Mouse (Mus musculus) testis, postnatal 10 days (tissue): Measurements from ENCODE around the gene Recql.

Experiments used
- DNase-seq: peaks from one replicate; pipeline ENCODE4 v3.0.0; 2021; ENCODE audit warnings: low spot score

Recql gene

DNA sequence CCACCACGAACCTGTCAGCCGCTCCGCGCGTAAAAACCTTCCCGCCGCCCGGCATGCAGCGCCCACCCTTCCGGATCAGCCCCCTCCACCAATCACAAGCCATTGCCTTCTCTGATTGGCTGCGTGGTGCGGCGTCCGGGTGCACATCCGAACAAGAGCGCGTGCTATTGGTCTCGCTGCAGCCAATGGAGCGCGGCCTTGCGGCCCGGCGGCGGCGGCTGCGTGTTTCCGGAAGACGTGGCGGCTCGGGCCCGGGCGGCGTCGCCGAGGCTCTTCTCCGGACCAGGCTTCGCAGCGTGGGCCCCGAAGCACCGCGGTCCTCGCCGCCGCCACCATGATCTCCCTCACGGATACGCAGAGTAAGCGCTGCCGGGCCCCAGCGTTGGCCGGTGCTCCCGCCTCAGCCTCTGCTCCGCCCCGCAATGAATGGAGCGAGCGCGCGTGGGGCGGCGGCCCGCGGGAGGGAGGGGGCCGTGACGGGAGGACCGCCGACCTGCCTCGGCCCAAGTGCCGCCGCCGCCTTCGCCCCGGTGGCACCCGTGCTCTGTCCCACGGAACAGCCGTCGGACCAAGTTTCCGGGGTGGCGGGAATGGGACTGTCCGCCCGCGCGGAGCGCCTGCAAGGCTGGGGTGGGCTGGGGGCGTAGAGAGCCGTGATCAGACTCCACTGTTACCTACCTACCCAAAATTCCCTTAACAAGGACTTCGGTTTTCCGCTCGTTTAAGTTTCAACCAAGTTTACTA is at the start of gene Recql, which contains the start of gene Golt1b:
Recql (minus strand) TSS at position 77 of the 744 bp plus-strand sequence.
Golt1b (plus strand) TSS at position 211 of the 744 bp plus-strand sequence.
- peak; percentile 98 for DNase-seq

- no peak for DNase-seq
These were observed 42.2 kb upstream of the Recql start for GRCm38 (mm10) chr6:142429072-142429471.

DNA sequence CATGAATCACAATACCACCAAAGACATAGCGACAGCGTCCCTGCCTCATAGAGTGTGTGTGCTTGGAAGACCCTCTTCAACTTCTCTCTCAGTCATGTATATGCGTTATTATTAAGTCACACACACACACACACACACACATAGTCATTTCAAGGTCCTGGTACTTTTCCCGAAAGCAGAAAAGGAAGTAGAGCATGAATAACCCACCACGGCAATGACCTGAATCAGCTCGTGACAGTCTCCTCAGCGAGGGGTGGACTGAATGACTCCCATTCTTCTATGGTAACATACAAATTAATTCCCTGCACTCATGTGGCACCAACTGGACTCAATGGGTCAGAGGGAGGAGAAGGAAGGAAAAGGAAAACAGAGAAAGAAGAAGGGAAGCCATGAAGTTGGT is 38.1 kb upstream of the Recql start:
- DNase-seq: no peak

DNA sequence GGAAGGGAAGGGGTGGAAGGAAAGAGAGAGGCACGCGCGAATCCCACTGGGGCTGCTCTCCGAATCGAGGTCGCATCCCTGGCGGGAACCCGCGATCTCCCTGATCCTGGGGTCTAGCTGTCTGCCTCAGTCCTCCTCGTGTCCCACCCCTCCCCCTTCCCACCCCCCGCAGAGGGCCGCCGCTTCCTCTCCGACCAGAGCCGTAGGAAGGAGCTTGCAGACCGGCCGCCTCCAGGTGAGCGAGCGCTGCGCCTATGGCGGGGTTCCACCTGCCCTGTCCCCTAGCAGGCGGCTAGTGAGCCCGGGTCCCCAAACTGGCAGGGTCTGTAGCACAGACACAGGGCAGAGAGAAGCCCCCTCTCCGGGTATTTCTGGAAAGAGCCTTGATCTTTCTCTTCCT is 27.7 kb upstream of the Recql start:
- peak; percentile 43 for DNase-seq

DNA sequence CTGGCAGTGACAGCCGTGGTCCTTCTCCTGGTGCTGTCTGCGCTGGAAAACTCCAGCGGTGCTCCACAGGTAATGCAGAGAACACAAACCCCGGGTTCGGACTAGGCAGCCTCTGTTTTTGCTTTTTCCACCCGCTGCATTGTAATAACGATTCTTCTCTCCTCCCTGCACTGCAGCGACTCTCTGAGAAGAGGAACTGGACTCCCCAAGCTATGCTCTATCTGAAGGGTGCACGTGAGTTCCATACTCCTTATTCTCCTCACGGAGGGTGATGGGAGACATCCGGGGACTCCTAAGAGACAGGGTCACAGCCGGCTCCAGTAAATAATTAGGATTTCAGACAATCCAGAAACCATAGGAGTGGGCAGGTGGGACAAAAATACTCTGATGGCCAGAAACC is 27.0 kb upstream of the Recql start:
- no peak for DNase-seq

GRCm38 (mm10) chr6:142412906-142413491 is 26.1 kb upstream of the Recql start, which contains the start of gene Spx:
TSS of gene Spx (plus strand) at chr6:142413441.
- DNase-seq: no peak

- no peak for DNase-seq
These were observed 24.3 kb upstream of the Recql start for GRCm38 (mm10) chr6:142411140-142411539.

DNA sequence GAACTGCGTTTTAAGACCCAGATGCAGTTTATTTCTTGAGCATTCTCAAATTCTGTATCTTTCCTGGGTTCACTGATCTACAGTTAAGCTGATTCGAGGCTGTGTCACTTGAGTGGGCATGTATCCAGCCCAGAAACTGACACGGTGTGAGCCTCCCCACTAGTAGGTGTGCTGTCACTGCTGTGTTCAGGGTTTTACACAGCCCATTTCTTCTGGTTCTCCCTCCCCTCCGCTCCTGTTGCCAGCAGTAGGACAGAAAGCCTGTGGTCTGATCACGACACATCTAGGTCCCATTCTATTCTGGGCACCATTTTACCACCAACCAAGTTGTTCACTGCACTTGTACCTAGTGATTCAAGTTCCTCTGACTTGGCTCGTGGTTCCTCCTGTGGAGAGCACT is 8.9 kb upstream of the Recql start:
- DNase-seq: no peak

GRCm38 (mm10) chr6:142394669-142395068 is 7.8 kb upstream of the Recql start:
- no peak for DNase-seq

GRCm38 (mm10) chr6:142392312-142392711 is 5.4 kb upstream of the Recql start:
- DNase-seq: no peak

DNA sequence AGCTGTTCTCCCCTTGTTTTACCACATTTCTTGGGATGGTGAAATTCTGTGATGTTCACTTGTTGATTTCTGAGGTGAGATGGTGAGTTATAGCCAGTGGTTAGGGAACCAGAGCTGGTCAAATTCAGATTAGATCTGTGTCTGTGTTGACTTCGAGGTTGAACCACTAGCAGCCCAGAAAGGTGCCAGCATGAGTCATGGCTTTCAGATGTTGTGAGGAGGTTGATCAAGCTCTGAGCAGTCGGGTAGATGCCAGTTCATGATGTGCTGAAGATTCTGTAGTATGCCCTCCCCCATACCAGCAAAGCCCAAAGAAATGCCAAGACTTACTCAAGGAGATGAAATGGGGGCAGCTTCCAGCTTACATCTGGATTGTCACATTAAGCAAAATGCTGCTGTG is 2.2 kb upstream of the Recql start:
- no peak for DNase-seq

- no peak for DNase-seq
These were observed 926 bp upstream of the Recql start for GRCm38 (mm10) chr6:142387755-142388271.

DNA sequence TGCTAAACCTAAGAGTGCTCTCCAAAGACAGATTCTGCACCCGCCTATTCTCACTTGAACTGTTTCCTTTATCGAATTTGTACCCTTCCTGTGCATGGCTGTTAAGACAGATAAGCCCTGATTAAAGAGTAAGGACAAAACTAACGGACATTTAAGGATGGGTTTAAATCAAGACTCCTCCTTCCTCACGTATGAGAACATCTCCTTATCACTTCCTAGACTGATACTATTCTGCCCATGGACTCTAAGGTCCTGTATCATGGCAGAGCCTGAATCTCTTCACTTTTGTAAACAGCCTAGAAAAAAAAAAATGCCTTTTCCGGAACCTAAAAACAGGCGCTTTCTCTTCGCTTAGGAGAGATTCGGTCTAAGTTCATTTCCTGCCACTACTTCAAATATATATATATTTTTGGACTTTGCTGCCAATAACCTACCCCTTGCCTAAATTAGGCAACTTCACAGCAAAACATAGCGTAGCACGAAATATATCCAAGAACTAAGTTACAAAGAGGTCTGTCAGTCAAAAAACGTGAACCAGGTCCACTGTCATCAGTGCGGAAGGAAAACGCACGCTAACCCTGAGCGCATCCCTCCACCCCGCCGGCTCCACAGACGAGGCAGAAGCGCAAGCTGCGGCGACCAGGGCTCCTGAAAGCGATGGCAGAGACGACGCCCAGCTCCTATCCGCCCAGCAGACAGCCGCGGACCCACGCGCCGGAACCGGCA is 439 bp downstream of the Recql start:
- no peak for DNase-seq

DNA sequence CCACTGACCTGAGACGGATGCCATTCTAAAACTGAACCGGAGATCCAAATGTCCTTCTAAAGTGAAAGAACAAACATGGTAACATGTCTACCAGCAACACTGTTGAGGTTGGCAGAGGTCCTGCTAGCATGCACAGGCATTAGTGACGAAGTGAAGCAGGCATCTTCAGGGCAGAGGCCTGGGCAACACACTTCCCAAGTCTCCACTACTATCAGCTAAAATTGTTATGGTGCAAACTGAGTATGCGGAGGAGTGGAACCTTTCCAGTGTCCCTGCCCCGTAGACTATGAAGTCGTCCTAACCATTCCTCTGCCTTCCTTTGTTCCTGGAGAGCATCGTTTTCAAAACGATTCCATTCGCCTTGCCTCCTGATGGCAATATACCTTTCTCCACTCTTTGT is 2.4 kb downstream of the Recql start:
- no peak for DNase-seq

GRCm38 (mm10) chr6:142381615-142382014 is 5.3 kb downstream of the Recql start:
- no peak for DNase-seq

DNA sequence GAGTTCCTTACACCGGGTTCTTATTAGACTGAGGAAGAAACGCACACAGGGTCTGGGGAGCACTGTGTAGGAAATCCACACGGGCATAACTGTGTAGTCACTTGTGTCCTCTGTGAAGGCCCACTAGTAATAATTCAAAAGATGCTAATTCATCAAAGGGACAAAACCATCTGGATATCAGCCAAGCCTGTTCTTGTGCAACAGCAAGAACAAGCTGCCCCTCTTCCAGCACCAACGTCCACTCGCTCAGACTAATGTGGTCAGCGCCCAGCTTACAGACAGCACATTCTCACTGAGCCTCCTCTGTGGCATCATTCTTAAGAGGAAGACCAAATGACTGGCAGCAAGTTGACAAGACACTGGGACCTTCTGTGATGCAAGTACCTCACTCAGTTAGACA is 6.9 kb downstream of the Recql start:
- DNase-seq: no peak

- DNase-seq: no peak
These were observed 8.1 kb downstream of the Recql start for GRCm38 (mm10) chr6:142378576-142379330.

DNA sequence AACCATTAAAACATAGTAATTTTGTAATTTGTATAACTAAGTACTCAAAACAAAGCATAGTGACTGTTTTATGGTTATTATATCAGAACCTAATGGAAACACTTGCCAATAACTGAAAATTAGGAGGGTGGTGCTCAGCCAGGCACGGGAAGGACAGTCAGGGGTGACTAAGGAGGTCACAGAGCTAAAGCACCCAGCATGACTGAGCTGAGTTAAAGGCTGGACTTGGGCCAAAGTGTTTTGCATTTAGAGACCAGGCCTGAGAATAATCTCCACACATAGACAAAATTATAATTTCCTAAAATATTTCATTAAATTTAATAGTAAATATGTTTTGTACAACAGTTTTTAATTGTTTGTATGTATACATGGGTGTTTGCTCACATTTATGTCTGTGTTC is 9.8 kb downstream of the Recql start:
- DNase-seq: no peak

DNA sequence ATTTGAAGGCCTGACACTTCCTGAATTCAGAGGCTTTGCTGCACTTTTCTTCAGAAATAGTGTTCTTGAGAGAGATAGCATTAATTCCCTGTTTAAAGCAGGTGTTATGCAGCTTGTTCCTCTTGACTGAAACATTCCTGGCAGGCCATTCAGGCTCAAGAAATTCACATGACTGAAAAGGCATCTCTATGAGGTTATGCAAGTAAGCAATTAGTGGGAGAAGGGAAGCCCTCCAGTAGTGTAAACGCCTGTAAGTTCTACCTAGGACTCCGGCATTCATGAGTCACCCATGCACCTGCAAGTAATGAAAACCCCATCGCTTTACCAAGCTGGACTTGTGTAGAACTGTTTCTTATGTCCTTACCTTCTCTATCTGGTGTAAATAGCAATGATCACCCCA is 17.3 kb downstream of the Recql start:
- no peak for DNase-seq

GRCm38 (mm10) chr6:142367565-142367964 is 19.3 kb downstream of the Recql start:
- no peak for DNase-seq

DNA sequence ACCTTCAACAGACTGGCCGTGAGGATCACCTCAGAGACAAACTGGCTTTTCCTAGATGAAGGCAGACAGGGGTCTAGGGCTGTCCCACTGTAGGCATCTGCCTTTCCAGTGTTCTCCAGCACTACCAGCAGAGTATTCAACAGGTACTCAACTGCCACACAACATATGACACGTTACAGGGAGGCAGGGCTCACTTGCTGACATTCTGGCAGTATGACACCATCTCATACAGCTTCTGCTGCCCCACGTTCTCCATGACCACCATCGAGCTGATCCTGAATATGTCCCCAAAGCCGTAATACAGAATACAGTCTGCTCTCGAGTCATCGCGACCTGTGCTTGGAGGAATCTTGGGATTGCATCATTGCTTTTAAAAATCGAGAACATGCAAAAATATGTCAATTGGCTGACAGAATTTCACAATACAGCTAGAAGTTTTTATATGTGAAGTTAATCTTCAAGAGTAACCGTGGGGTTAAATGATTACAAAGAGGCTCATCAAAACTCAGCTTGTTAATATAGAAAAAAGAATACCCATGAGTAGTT is 20.3 kb downstream of the Recql start:
- no peak for DNase-seq
